Mouse (Mus musculus): Measurements from ENCODE around the gene Ankrd9. TPM values are rescaled to one million over a fixed set of nuclear protein-coding genes. Genes with fewer than 3 reads are reported as not detected.

Gene Ankrd9
- polyA plus RNA-seq, 1 experiment from 2014 or later: 57.6 TPM

DNA sequence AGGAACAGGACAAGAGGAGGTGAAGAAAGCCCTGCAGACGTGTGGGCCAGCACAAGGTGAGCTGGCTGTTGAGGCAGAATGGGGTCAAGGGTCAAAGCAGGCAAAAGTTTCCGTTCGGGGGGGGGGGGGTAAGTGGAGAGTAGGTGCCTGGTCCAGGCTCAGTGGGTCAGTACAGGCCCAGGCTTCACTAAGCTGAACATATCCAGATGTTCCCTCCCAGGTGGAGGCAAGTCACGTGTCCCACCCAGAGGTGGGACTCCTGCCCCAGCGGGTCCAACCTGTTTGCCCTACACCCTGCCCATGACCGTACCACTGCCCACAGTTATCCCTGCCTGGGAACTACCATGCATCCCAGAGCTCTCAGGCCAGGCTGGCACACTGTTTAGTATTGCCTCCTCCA is 27.0 kb upstream of the Ankrd9 start:
- H3K36me3 ChIP-seq: no peaks in the 10 kb centered on the region
- no peaks in the 10 kb centered on the region for H3K27me3 ChIP-seq
- DNase-seq: no peak
- no peak for ATAC-seq (ENCODE audit: low read depth)
- H3K4me3 ChIP-seq (replicated peaks): no peak overlapping the region
- WGBS (ENCODE audit: insufficient replicate concordance): 62% methylated on average over 6 of the region's 6 CpGs
- H3K27ac ChIP-seq: no peak overlapping the region; the same call in 1 of the 2 replicates
- no peak overlapping the region for H3K4me2 ChIP-seq
- no peak overlapping the region for H3K9ac ChIP-seq
- no peaks in the 10 kb centered on the region for H3K9me3 ChIP-seq (replicated peaks)
- H3K4me1 ChIP-seq (replicated peaks): peaks cover 60% of the 10 kb centered on the region

- no peak overlapping the region for H3K4me3 ChIP-seq (replicated peaks)
- H3K9ac ChIP-seq: no peak overlapping the region
- no peaks in the 10 kb centered on the region for H3K9me3 ChIP-seq (replicated peaks)
- H3K36me3 ChIP-seq: no peaks in the 10 kb centered on the region
- H3K4me2 ChIP-seq: no peak overlapping the region
- H3K4me1 ChIP-seq (replicated peaks): peaks cover 60% of the 10 kb centered on the region
- peak overlapping the region; percentile 19; the same call in 1 of the 2 replicates for H3K27ac ChIP-seq
- ATAC-seq (ENCODE audit: low read depth) (no peak), DNase-seq (no peak)
- 54% methylated on average over 9 of the region's 9 CpGs for WGBS (ENCODE audit: insufficient replicate concordance)
- H3K27me3 ChIP-seq: no peaks in the 10 kb centered on the region
Measured at GRCm38 (mm10) chr12:111004142-111004541, 25.3 kb upstream of the Ankrd9 start.

DNA sequence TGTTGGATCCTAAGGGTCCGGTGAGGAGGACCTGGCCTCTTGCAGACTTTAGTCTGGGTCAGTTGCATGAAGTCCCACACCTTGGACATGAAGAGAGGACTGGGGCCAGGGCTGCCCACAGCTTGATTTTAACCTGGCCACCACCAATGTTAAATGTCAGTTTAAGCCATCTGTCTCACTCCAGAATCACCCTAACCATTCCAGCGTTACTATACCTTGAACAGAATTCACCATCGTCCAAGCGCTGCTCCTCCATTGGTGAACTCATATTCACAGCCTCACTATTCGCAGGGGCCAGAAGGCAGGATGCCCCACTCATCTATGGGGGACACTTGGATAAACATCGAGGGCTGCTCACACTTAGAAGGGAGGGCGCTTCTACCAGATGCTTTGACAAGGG is 22.1 kb upstream of the Ankrd9 start:
- ATAC-seq (ENCODE audit: low read depth): no peak
- Histone ChIP-seq H3K9ac (no peak overlapping the region), H3K4me1 (replicated peaks) (peaks cover 33% of the 10 kb centered on the region), H3K27me3 (no peaks in the 10 kb centered on the region), H3K9me3 (replicated peaks) (peaks cover 14% of the 10 kb centered on the region), H3K4me2 (no peak overlapping the region), H3K36me3 (no peaks in the 10 kb centered on the region), H3K4me3 (replicated peaks) (no peak overlapping the region), H3K27ac (no peak overlapping the region)
- WGBS (ENCODE audit: insufficient replicate concordance): 84% methylated on average over 7 of the region's 7 CpGs
- DNase-seq: no peak

- DNase-seq: peak; percentile 58
- Histone ChIP-seq H3K4me1 (replicated peaks) (peaks cover 27% of the 10 kb centered on the region), H3K4me2 (no peak overlapping the region), H3K36me3 (no peaks in the 10 kb centered on the region), H3K4me3 (replicated peaks) (no peak overlapping the region), H3K9me3 (replicated peaks) (peaks cover 14% of the 10 kb centered on the region), H3K9ac (no peak overlapping the region), H3K27me3 (no peaks in the 10 kb centered on the region), H3K27ac (peak overlapping the region; percentile 35)
- WGBS (ENCODE audit: insufficient replicate concordance): 36% methylated on average over 2 of the region's 2 CpGs
- ATAC-seq (ENCODE audit: low read depth): peak; percentile 85
Measured at GRCm38 (mm10) chr12:110999820-111000219, 21.0 kb upstream of the Ankrd9 start.

DNA sequence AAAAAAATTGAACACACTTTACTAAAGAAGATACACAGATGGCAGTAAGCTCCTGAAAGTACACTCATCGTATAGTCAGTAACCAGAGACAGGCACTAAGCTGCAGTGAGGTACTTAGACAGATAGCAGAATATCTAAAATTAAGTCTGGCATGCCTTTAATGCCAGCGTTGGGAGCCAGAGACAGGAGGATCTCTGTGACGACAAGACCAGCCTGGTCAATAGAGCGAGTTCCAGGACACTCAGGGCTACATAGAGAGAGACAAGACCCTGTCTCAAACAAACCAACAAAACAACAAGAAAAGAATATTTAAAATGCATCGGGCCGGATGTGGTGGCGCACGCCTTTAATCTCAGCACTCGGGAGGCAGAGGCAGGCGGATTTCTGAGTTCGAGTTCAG is 19.3 kb upstream of the Ankrd9 start:
- Histone ChIP-seq H3K36me3 (no peaks in the 10 kb centered on the region), H3K4me2 (no peak overlapping the region), H3K27ac (no peak overlapping the region), H3K27me3 (no peaks in the 10 kb centered on the region), H3K4me1 (replicated peaks) (peaks cover 22% of the 10 kb centered on the region), H3K9ac (no peak overlapping the region), H3K9me3 (replicated peaks) (peaks cover 14% of the 10 kb centered on the region), H3K4me3 (replicated peaks) (no peak overlapping the region)
- no peak for DNase-seq
- no peak for ATAC-seq (ENCODE audit: low read depth)
- WGBS (ENCODE audit: insufficient replicate concordance): 92% methylated on average over 11 of the region's 11 CpGs

DNA sequence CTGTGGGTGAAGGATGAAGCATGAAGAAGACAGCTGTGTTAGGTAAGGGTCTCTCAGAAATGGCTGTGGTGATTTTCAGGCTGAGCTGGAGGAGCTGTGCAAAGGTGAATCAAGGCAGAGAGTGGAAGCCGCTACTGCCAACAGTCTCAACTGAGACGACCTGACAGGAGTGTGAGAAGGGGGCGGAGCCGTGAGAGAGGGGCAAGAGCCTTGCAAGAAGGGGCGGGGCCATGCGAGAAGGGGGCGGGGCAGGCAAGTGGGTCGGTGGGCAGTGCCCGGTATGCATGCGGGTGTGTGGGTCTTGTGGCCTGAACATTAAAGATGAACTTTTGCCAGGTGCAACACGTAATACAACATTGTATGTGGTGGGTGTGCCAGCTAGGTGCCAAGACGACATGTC is 15.8 kb upstream of the Ankrd9 start:
- no peaks in the 10 kb centered on the region for H3K27me3 ChIP-seq
- no peak for ATAC-seq (ENCODE audit: low read depth)
- peaks cover 14% of the 10 kb centered on the region for H3K9me3 ChIP-seq (replicated peaks)
- no peak overlapping the region for H3K4me3 ChIP-seq (replicated peaks)
- H3K9ac ChIP-seq: no peak overlapping the region
- DNase-seq: no peak
- no peak overlapping the region for H3K27ac ChIP-seq
- H3K4me1 ChIP-seq (replicated peaks): peaks cover 41% of the 10 kb centered on the region
- no peaks in the 10 kb centered on the region for H3K36me3 ChIP-seq
- 45% methylated on average over 12 of the region's 12 CpGs for WGBS (ENCODE audit: insufficient replicate concordance)
- H3K4me2 ChIP-seq: no peak overlapping the region

- H3K27me3 ChIP-seq: no peaks in the 10 kb centered on the region
- H3K4me1 ChIP-seq (replicated peaks): peaks cover 40% of the 10 kb centered on the region
- DNase-seq (no peak), ATAC-seq (ENCODE audit: low read depth) (no peak)
- no peak overlapping the region for H3K9ac ChIP-seq
- WGBS (ENCODE audit: insufficient replicate concordance): 69% methylated on average over 3 of the region's 3 CpGs
- peaks cover 7% of the 10 kb centered on the region for H3K9me3 ChIP-seq (replicated peaks)
- H3K4me3 ChIP-seq (replicated peaks): no peak overlapping the region
- H3K27ac ChIP-seq: no peak overlapping the region
- H3K4me2 ChIP-seq: no peak overlapping the region
- no peaks in the 10 kb centered on the region for H3K36me3 ChIP-seq
Measured at GRCm38 (mm10) chr12:110993226-110993625, 14.4 kb upstream of the Ankrd9 start.

- Histone ChIP-seq H3K4me3 (replicated peaks) (peak overlapping the region; percentile 62), H3K27me3 (no peaks in the 10 kb centered on the region), H3K9ac (peak overlapping the region; percentile 74), H3K27ac (no peak overlapping the region), H3K36me3 (no peaks in the 10 kb centered on the region), H3K9me3 (replicated peaks) (peaks cover 3% of the 10 kb centered on the region), H3K4me1 (replicated peaks) (peaks cover 40% of the 10 kb centered on the region), H3K4me2 (peak overlapping the region; percentile 95)
- ATAC-seq (ENCODE audit: low read depth) (no peak), DNase-seq (no peak)
- WGBS (ENCODE audit: insufficient replicate concordance): 77% methylated on average over 12 of the region's 12 CpGs
Measured at GRCm38 (mm10) chr12:110992771-110993170, 13.9 kb upstream of the Ankrd9 start.

DNA sequence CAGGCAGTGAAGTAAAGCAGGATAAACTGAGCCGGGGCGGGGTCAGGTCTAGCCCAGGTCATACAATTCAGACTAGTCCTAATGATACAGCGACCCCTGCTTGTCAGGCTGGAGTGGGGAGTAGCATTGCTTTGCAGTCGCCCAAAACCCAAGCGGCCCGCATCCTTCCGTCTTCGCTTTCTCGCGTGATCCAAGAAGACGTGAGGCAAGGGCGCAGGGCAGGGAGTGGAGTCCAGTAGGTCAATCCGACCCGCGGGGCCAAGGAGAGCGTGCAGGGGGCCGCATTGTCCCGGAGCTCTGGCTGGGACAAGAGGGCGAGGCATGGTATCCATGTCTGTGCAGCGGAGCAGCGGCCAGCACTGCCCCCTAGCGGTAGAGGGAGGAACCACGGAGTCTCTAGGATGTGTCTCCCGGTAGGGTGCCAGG is 13.3 kb upstream of the Ankrd9 start:
- Histone ChIP-seq H3K4me2 (peak overlapping the region; percentile 95), H3K27ac (peak overlapping the region; percentile 91), H3K36me3 (no peaks in the 10 kb centered on the region), H3K4me1 (replicated peaks) (peaks cover 40% of the 10 kb centered on the region), H3K9me3 (replicated peaks) (no peaks in the 10 kb centered on the region), H3K27me3 (no peaks in the 10 kb centered on the region), H3K9ac (peak overlapping the region; percentile 74), H3K4me3 (replicated peaks) (peak overlapping the region; percentile 62)
- ATAC-seq (ENCODE audit: low read depth): peak; percentile 95
- WGBS (ENCODE audit: insufficient replicate concordance): under 1% methylated on average over 24 of the region's 24 CpGs
- DNase-seq: peak; percentile 91

DNA sequence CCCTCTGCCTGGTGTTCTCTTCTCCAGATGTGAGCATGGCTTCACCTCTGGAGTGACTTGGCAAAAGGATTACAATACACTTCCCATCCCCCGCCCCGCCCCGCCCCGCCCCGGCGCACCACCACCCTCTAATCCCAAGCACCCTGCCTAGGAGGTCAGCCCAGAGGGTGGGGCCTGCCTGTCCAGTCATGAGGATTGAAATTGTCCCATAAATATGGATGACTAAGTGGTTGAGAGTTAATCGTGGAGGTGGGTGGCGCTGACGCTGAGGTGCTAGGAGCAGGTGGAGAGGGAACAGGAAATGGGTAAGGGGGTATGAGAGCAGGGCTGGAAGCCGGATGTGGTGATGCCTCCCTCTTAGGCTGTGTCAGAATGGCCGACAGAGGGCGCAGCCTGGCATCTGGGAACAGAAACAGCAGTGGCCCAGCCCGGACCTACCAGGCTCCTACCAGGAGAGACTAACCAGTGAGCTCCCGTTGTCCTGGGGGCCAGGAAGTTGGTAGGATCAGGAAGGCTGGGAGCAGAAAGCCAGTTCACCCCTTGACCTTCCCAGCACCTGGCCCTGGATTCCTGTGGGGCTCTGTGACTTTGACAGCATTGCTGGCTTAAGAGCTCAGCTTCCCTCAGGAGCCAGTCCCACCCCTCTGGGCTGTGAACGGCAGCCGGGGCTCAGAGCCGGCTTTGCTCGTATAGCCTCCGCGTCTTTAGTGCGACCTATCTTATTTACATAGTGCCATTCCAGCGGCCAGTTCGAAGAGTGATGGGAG is 12.7 kb upstream of the Ankrd9 start:
- peaks cover 40% of the 10 kb centered on the region for H3K4me1 ChIP-seq (replicated peaks)
- peak overlapping the region; percentile 74 for H3K9ac ChIP-seq
- H3K4me2 ChIP-seq: peak overlapping the region; percentile 95
- no peaks in the 10 kb centered on the region for H3K9me3 ChIP-seq (replicated peaks)
- peak overlapping the region; percentile 91 for H3K27ac ChIP-seq
- no peaks in the 10 kb centered on the region for H3K36me3 ChIP-seq
- 0% methylated on average over 23 of the region's 23 CpGs for WGBS (ENCODE audit: insufficient replicate concordance)
- H3K4me3 ChIP-seq (replicated peaks): peak overlapping the region; percentile 62
- ATAC-seq (ENCODE audit: low read depth) (peak; percentile 90), DNase-seq (peak; percentile 85)
- H3K27me3 ChIP-seq: no peaks in the 10 kb centered on the region; the same call in 1 of the 2 replicates

DNA sequence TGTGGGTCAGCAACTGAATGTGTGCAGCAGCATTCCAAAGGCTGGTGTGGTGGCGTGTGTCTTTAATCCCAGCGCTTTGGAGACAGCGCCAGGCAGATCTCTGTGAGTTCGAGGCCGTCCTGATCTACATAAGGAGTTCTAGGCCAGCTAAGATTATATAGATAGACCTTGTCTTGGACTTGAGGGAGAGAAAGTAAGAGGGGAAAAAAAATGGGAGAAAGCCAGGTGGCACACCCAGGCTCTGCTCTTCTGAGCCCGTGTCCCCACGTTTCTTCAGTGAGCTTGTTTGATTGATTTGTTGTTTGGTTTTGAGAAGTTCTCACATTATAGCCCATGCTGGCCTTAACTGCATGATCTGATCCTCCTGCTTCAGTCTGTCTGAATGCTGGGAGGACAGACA is 11.7 kb upstream of the Ankrd9 start:
- no peaks in the 10 kb centered on the region for H3K9me3 ChIP-seq (replicated peaks)
- no peaks in the 10 kb centered on the region for H3K36me3 ChIP-seq
- no peak overlapping the region for H3K9ac ChIP-seq
- no peak for DNase-seq
- no peak for ATAC-seq (ENCODE audit: low read depth)
- H3K4me3 ChIP-seq (replicated peaks): no peak overlapping the region
- H3K27me3 ChIP-seq: no peaks in the 10 kb centered on the region; the same call in 1 of the 2 replicates
- WGBS (ENCODE audit: insufficient replicate concordance): 89% methylated on average over 7 of the region's 7 CpGs
- H3K4me2 ChIP-seq: no peak overlapping the region
- H3K27ac ChIP-seq: no peak overlapping the region
- peaks cover 40% of the 10 kb centered on the region for H3K4me1 ChIP-seq (replicated peaks)

DNA sequence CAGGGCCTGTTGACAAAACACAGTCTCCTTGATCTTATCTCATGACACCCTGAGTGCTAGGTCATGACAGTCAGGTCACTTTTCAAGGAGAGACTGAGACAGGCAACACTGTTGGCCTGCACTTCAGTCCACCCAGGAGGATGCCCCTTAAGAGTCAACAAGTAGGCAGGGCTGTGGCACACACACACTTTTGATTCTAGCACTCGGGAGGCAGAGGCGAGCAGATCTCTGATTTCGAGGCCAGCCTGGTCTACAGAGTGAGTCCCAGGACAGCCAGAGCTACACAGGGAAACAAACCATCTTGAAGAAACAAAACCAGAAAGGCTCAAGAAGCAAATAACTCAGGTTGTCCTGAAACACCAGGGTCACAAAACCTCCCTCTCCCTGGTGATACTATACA is 10.6 kb upstream of the Ankrd9 start:
- Histone ChIP-seq H3K4me3 (replicated peaks) (no peak overlapping the region), H3K27me3 (no peaks in the 10 kb centered on the region; the same call in 1 of the 2 replicates), H3K36me3 (no peaks in the 10 kb centered on the region), H3K9ac (no peak overlapping the region), H3K27ac (peak overlapping the region; percentile 35; the same call in 1 of the 2 replicates), H3K9me3 (replicated peaks) (no peaks in the 10 kb centered on the region), H3K4me2 (no peak overlapping the region), H3K4me1 (replicated peaks) (peaks cover 36% of the 10 kb centered on the region)
- WGBS (ENCODE audit: insufficient replicate concordance): 87% methylated on average over 3 of the region's 3 CpGs
- ATAC-seq (ENCODE audit: low read depth): no peak
- DNase-seq: no peak

Measured in liver, embryonic 13.5 days (tissue).